Mouse (Mus musculus) ES-E14 (cell line): ENCODE measurements at regions not wholly inside any gene's neighbourhood (a gene's known extent, or its start where the extent isn't known, plus 50 kb on each side); places are given as distances from the start of the nearest gene placed in this dataset.

ENCODE experiments used
- DNase-seq: peaks from one replicate; pipeline ENCODE4 v3.0.0-alpha.2; 2013; ENCODE audit warnings: low read depth, low spot score
- H3K27ac ChIP-seq: 2 replicates; pipeline ENCODE4 v1.5.1; 2012; ENCODE audit warnings: low read depth, mild to moderate bottlenecking, low read length, moderate library complexity, mixed read lengths; ENCODE audit not compliant: poor library complexity, insufficient read depth, severe bottlenecking
- H3K36me3 ChIP-seq: 2 replicates; pipeline ENCODE4 v1.6.1; 2012; ENCODE audit warnings: mild to moderate bottlenecking, low read length, moderate library complexity, mixed read lengths; ENCODE audit not compliant: control insufficient read depth, poor library complexity, insufficient read depth, severe bottlenecking
- H3K4me1 ChIP-seq, 2 experiments: fragments of 150-350 bp in 1 of 2; sonication (generic) in 1 of 2; 2 replicates each; pipeline ENCODE4 v1.6.1; 2012; ENCODE audit warnings: low read length in 2 of 2, mild to moderate bottlenecking in 1 of 2, mixed read lengths in 1 of 2; ENCODE audit not compliant: control insufficient read depth in 2 of 2, insufficient read depth in 2 of 2, poor library complexity in 1 of 2
- H3K4me3 ChIP-seq, 2 experiments: fragments of 150-350 bp in 1 of 2; sonication (generic) in 1 of 2; 2 replicates each; pipeline ENCODE4 v1.5.1; 2012; ENCODE audit warnings: low read length in 2 of 2, low read depth in 1 of 2, mild to moderate bottlenecking in 1 of 2, mixed read lengths in 1 of 2; ENCODE audit not compliant: insufficient read depth in 1 of 2, poor library complexity in 1 of 2, severe bottlenecking in 1 of 2
- H3K9ac ChIP-seq: 2 replicates; pipeline ENCODE4 v1.6.1; 2012; ENCODE audit warnings: low read depth, mild to moderate bottlenecking, low read length, mixed read lengths; ENCODE audit not compliant: poor library complexity, insufficient read depth, severe bottlenecking
- H3K9me3 ChIP-seq: fragments of 150-350 bp; sonication (generic); 2 replicates; pipeline ENCODE4 v1.6.1; 2012; ENCODE audit warnings: low read depth, mild to moderate bottlenecking, low read length; ENCODE audit not compliant: control insufficient read depth, insufficient read depth
- CHD2 ChIP-seq: IDR thresholded peaks from 2 replicates; pipeline ENCODE4 v1.6.1; 2014; ENCODE audit warnings: mild to moderate bottlenecking, low read depth, low read length, inconsistent platforms
- HCFC1 ChIP-seq: IDR thresholded peaks from 2 replicates; pipeline ENCODE4 v1.6.1; 2012; ENCODE audit warnings: low read length, inconsistent platforms, borderline replicate concordance; ENCODE audit not compliant: insufficient read depth
- MAFK ChIP-seq: IDR thresholded peaks from 2 replicates; pipeline ENCODE4 v1.6.1; 2014; ENCODE audit warnings: mild to moderate bottlenecking, low read depth, low read length, inconsistent platforms; ENCODE audit not compliant: insufficient read depth
- ZC3H11A ChIP-seq: IDR thresholded peaks from 2 replicates; pipeline ENCODE4 v1.6.1; 2012; ENCODE audit warnings: low read depth, mild to moderate bottlenecking, inconsistent platforms, low read length, borderline replicate concordance
- ZNF384 ChIP-seq: IDR thresholded peaks from 2 replicates; pipeline ENCODE4 v1.6.1; 2012; ENCODE audit warnings: low read depth, low read length, inconsistent platforms
- in situ Hi-C, 2 experiments: fragments of 600-800 bp; cut with MboI; formaldehyde crosslinking; loops; one replicate each; pipeline ENCODE4 v1.15.1; 2025; ENCODE audit warnings: low sequenced_read_pairs in 2 of 2, inconsistent platforms in 1 of 2; ENCODE audit not compliant: unreplicated experiment in 2 of 2

- in situ Hi-C loops = no loop called here
- Histone ChIP-seq H3K4me1 (no peaks in the 10 kb centered on the region), H3K27ac (no peak overlapping the region), H3K4me3 (no peak overlapping the region), H3K9ac (no peak overlapping the region), H3K36me3 (no peaks in the 10 kb centered on the region), H3K9me3 (no peaks in the 10 kb centered on the region)
- no peak for DNase-seq
- TF ChIP-seq ZC3H11A = no peak
- TF ChIP-seq ZNF384 = no peak
- TF ChIP-seq HCFC1 = no peak
- no peak for TF ChIP-seq CHD2
- no peak for TF ChIP-seq MAFK
These were observed 105.7 kb upstream of the Ednrb start for GRCm38 (mm10) chr14:103949950-103950349.

GRCm38 (mm10) chr14:103948026-103948777 lies 104.0 kb upstream of the Ednrb start:
- no peak for TF ChIP-seq ZC3H11A
- TF ChIP-seq CHD2 = no peak
- TF ChIP-seq MAFK = no peak
- TF ChIP-seq ZNF384 = no peak
- no peak for TF ChIP-seq HCFC1
- Histone ChIP-seq H3K36me3 (no peaks in the 10 kb centered on the region), H3K9me3 (no peaks in the 10 kb centered on the region), H3K9ac (no peak overlapping the region), H3K27ac (no peak overlapping the region), H3K4me3 (no peak overlapping the region), H3K4me1 (no peaks in the 10 kb centered on the region)
- in situ Hi-C loops = no loop called here
- no peak for DNase-seq

- in situ Hi-C loops = no loop called here
- no peak overlapping the region for H3K4me3 ChIP-seq
- H3K36me3 ChIP-seq = no peaks in the 10 kb centered on the region
- H3K4me1 ChIP-seq = no peaks in the 10 kb centered on the region
- H3K9me3 ChIP-seq = no peaks in the 10 kb centered on the region
- no peak overlapping the region for H3K9ac ChIP-seq
- DNase-seq = no peak
- TF ChIP-seq HCFC1 = no peak
- TF ChIP-seq ZC3H11A = no peak
- TF ChIP-seq CHD2 = no peak
- no peak for TF ChIP-seq ZNF384
- TF ChIP-seq MAFK = no peak
- no peak overlapping the region for H3K27ac ChIP-seq
These were observed 101.6 kb upstream of the Ednrb start for GRCm38 (mm10) chr14:103945753-103946152.

GRCm38 (mm10) chr14:103939867-103940266 lies 95.7 kb upstream of the Ednrb start:
- DNase-seq = no peak
- Histone ChIP-seq H3K4me1 (no peaks in the 10 kb centered on the region), H3K9me3 (no peaks in the 10 kb centered on the region), H3K9ac (no peak overlapping the region), H3K36me3 (no peaks in the 10 kb centered on the region; the same call in 1 of the 2 replicates), H3K27ac (no peak overlapping the region), H3K4me3 (no peak overlapping the region)
- TF ChIP-seq HCFC1 (no peak), ZC3H11A (no peak), ZNF384 (no peak), MAFK (no peak), CHD2 (no peak)
- in situ Hi-C loops = no loop called here

GRCm38 (mm10) chr14:103938937-103939336 lies 94.7 kb upstream of the Ednrb start:
- Histone ChIP-seq H3K9ac (no peak overlapping the region), H3K9me3 (no peaks in the 10 kb centered on the region), H3K27ac (no peak overlapping the region), H3K4me1 (no peaks in the 10 kb centered on the region), H3K4me3 (no peak overlapping the region), H3K36me3 (no peaks in the 10 kb centered on the region; the same call in 1 of the 2 replicates)
- in situ Hi-C loops = no loop called here
- TF ChIP-seq HCFC1 (no peak), CHD2 (no peak), MAFK (no peak), ZNF384 (no peak), ZC3H11A (no peak)
- no peak for DNase-seq
